Mouse (Mus musculus) heart, postnatal 0 days (tissue): ENCODE data around the gene Frat1. TPM values are rescaled to one million over a fixed set of nuclear protein-coding genes. Genes with fewer than 3 reads are reported as not detected.
"Not testable (repeated sequence)": the region's sequence is repeated elsewhere in the genome, so short reads cannot be mapped to it uniquely, and the experiment has no call there.

ENCODE experiments used
- ATAC-seq: fragments of 200-750 bp; cut with Nextera tagmentation; 2 replicates; pipeline ENCODE4 v1.8.0; 2017; ENCODE audit warnings: low read depth, moderate number of reproducible peaks, moderate library complexity; ENCODE audit not compliant: insufficient read depth
- DNase-seq: peaks from one replicate; pipeline ENCODE4 v3.0.0-alpha.2; 2016; ENCODE audit warnings: low spot score
- H3K27ac ChIP-seq: fragments of 300-500 bp; sonication (generic); 2 replicates; pipeline ENCODE4 v1.5.1; 2014; ENCODE audit warnings: low read depth, mild to moderate bottlenecking
- H3K27me3 ChIP-seq: fragments of 300-500 bp; sonication (generic); 2 replicates; pipeline ENCODE4 v1.6.1; 2014; ENCODE audit warnings: low read length, mixed read lengths; ENCODE audit not compliant: control insufficient read depth, insufficient read depth
- H3K36me3 ChIP-seq: fragments of 300-500 bp; sonication (generic); replicated peaks from 2 replicates; pipeline ENCODE4 v1.6.1; 2014; ENCODE audit warnings: low read length, mixed read lengths; ENCODE audit not compliant: control insufficient read depth, insufficient read depth
- H3K4me1 ChIP-seq: fragments of 300-500 bp; sonication (generic); 2 replicates; pipeline ENCODE4 v1.6.1; 2014; ENCODE audit warnings: antibody characterized with exemption; ENCODE audit not compliant: control insufficient read depth, insufficient read depth
- H3K4me2 ChIP-seq: fragments of 300-500 bp; sonication (generic); 2 replicates; pipeline ENCODE4 v1.6.1; 2014; ENCODE audit warnings: low read depth, mild to moderate bottlenecking, low read length, moderate library complexity
- H3K4me3 ChIP-seq: fragments of 300-500 bp; sonication (generic); 2 replicates; pipeline ENCODE4 v1.5.1; 2014; ENCODE audit warnings: low read depth, low read length
- H3K9ac ChIP-seq: fragments of 300-500 bp; sonication (generic); replicated peaks from 2 replicates; pipeline ENCODE4 v1.6.1; 2014; ENCODE audit warnings: low read depth, low read length, mixed read lengths
- H3K9me3 ChIP-seq: fragments of 300-500 bp; sonication (generic); replicated peaks from 2 replicates; pipeline ENCODE4 v1.6.1; 2016; ENCODE audit warnings: low read length; ENCODE audit not compliant: control insufficient read depth
- CTCF ChIP-seq: IDR thresholded peaks from 2 replicates; pipeline ENCODE4 v1.5.1; 2016; ENCODE audit warnings: antibody characterized with exemption, control low read depth, low read depth
- EP300 ChIP-seq: IDR thresholded peaks from 2 replicates; pipeline ENCODE4 v1.6.1; 2016; ENCODE audit warnings: antibody characterized with exemption, low read depth
- WGBS: fragments of 180-500 bp; shearing (Covaris S2); extraction: QIAGEN DNeasy Blood & Tissue Kit; methylation state at CpG from one replicate; pipeline ENCODE4 v1.1.7; 2014; 5-methylcytosine and 5-hydroxymethylcytosine counted together
- polyA plus RNA-seq: library from polyadenylated mRNA; unstranded; fragments of >200 nt; fragmentation: Nextera tagmentation; extraction: Ambion mirVana; gene quantifications from 2 replicates; pipeline ENCODE4 v1.2.1, GENCODE M21; 2015
- total RNA-seq: library from RNA; depleted of rRNA; stranded (reverse); fragments of >200 nt; gene quantifications from 2 replicates; pipeline ENCODE4 v1.2.3, GENCODE M21; 2014; ENCODE audit warnings: low replicate concordance; rRNA removed

Frat1 gene
- total and polyA plus RNA-seq, 2 experiments from 2014 or later = 2.1 to 3.4 TPM

- H3K9me3 ChIP-seq = no peaks in the 10 kb centered on the region
- 92% methylated on average over 5 of the region's 5 CpGs for WGBS
- H3K4me2 ChIP-seq = no peak overlapping the region
- TF ChIP-seq EP300 = no peak
- TF ChIP-seq CTCF = no peak
- H3K4me1 ChIP-seq = no peaks in the 10 kb centered on the region
- ATAC-seq (no peak), DNase-seq (no peak)
- H3K4me3 ChIP-seq = no peak overlapping the region
- no peak overlapping the region for H3K27ac ChIP-seq
- H3K9ac ChIP-seq = no peak overlapping the region
- H3K36me3 ChIP-seq = peaks cover 73% of the 10 kb centered on the region
- H3K27me3 ChIP-seq = no peaks in the 10 kb centered on the region
These were observed 39.5 kb downstream of the Frat1 start for GRCm38 (mm10) chr19:41869296-41869695.

GRCm38 (mm10) chr19:41869946-41870345 lies 40.2 kb downstream of the Frat1 start:
- not testable (repeated sequence) for H3K9me3 ChIP-seq, H3K4me1 ChIP-seq, H3K27ac ChIP-seq, H3K4me2 ChIP-seq, H3K27me3 ChIP-seq, ATAC-seq, DNase-seq, H3K4me3 ChIP-seq, H3K9ac ChIP-seq
- H3K36me3 ChIP-seq = peaks cover 72% of the 10 kb centered on the region
- WGBS = 79% methylated on average over 5 of the region's 5 CpGs

- Histone ChIP-seq H3K4me1 (no peaks in the 10 kb centered on the region), H3K9ac (no peak overlapping the region), H3K27me3 (no peaks in the 10 kb centered on the region), H3K4me3 (no peak overlapping the region), H3K9me3 (no peaks in the 10 kb centered on the region), H3K27ac (no peak overlapping the region), H3K36me3 (peaks cover 77% of the 10 kb centered on the region), H3K4me2 (no peak overlapping the region)
- TF ChIP-seq CTCF (no peak), EP300 (no peak)
- ATAC-seq (no peak), DNase-seq (no peak)
- 73% methylated on average over 2 of the region's 2 CpGs for WGBS
These were observed 42.5 kb downstream of the Frat1 start for GRCm38 (mm10) chr19:41872285-41872684.

- Histone ChIP-seq H3K9ac (no peak overlapping the region), H3K27ac (no peak overlapping the region), H3K27me3 (no peaks in the 10 kb centered on the region), H3K4me3 (no peak overlapping the region), H3K4me1 (no peaks in the 10 kb centered on the region), H3K9me3 (no peaks in the 10 kb centered on the region), H3K36me3 (peaks cover 66% of the 10 kb centered on the region), H3K4me2 (no peak overlapping the region)
- TF ChIP-seq EP300 (no peak), CTCF (no peak)
- DNase-seq (no peak), ATAC-seq (no peak)
- 89% methylated on average over 14 of the region's 14 CpGs for WGBS
These were observed 44.6 kb downstream of the Frat1 start for GRCm38 (mm10) chr19:41874356-41874755.

GRCm38 (mm10) chr19:41881842-41882241 lies 52.1 kb downstream of the Frat1 start:
- Histone ChIP-seq H3K4me3 (no peak overlapping the region), H3K36me3 (peaks cover 72% of the 10 kb centered on the region), H3K9ac (no peak overlapping the region), H3K4me2 (no peak overlapping the region), H3K27ac (no peak overlapping the region), H3K27me3 (no peaks in the 10 kb centered on the region), H3K4me1 (no peaks in the 10 kb centered on the region), H3K9me3 (no peaks in the 10 kb centered on the region)
- ATAC-seq (no peak), DNase-seq (no peak)
- TF ChIP-seq EP300 = no peak
- TF ChIP-seq CTCF = no peak
- 97% methylated on average over 4 of the region's 4 CpGs for WGBS

Other genes with a start within 250 kb of the Frat1 start
- gene Gm340, start 247.6 kb upstream of the Frat1 start, total RNA-seq = 5.1 and 9.4 TPM in 2 replicates
- gene Gm340, start 247.6 kb upstream of the Frat1 start, polyA plus RNA-seq = 0.63 and 0.79 TPM in 2 replicates
- gene Slit1, start 86.3 kb upstream of the Frat1 start, total RNA-seq = 0.61 TPM in 1 of 2 replicates, not detected in the other
- gene Slit1, start 86.3 kb upstream of the Frat1 start, polyA plus RNA-seq = 0.10 TPM in 1 of 2 replicates, not detected in the other
- gene Arhgap19, start 27.9 kb upstream of the Frat1 start, total RNA-seq = 11.1 and 13.2 TPM in 2 replicates
- 2.4 and 2.7 TPM in 2 replicates for gene Arhgap19, start 27.9 kb upstream of the Frat1 start, polyA plus RNA-seq
- gene Frat2, start 18.2 kb downstream of the Frat1 start, total RNA-seq = 5.6 and 8.7 TPM in 2 replicates
- gene Frat2, start 18.2 kb downstream of the Frat1 start, polyA plus RNA-seq = 1.4 and 1.9 TPM in 2 replicates
- gene Rrp12, start 66.2 kb downstream of the Frat1 start, total RNA-seq = 4.5 and 7.7 TPM in 2 replicates
- 4.8 and 7.7 TPM in 2 replicates for gene Rrp12, start 66.2 kb downstream of the Frat1 start, polyA plus RNA-seq
- gene Pgam1, start 82.0 kb downstream of the Frat1 start, total RNA-seq = 290 and 335 TPM in 2 replicates
- gene Pgam1, start 82.0 kb downstream of the Frat1 start, polyA plus RNA-seq = 196 and 199 TPM in 2 replicates
- gene Exosc1, start 103.5 kb downstream of the Frat1 start, total RNA-seq = 1.7 and 14.9 TPM in 2 replicates
- gene Exosc1, start 103.5 kb downstream of the Frat1 start, polyA plus RNA-seq = 32.1 and 32.6 TPM in 2 replicates
- 44.3 and 53.2 TPM in 2 replicates for gene Zdhhc16, start 103.5 kb downstream of the Frat1 start, total RNA-seq
- 37.3 and 38.3 TPM in 2 replicates for gene Zdhhc16, start 103.5 kb downstream of the Frat1 start, polyA plus RNA-seq
- 34.9 and 39.3 TPM in 2 replicates for gene Mms19, start 151.2 kb downstream of the Frat1 start, total RNA-seq
- 11.5 and 13.1 TPM in 2 replicates for gene Mms19, start 151.2 kb downstream of the Frat1 start, polyA plus RNA-seq
- 29.6 and 38.7 TPM in 2 replicates for gene Ubtd1, start 151.8 kb downstream of the Frat1 start, total RNA-seq
- gene Ubtd1, start 151.8 kb downstream of the Frat1 start, polyA plus RNA-seq = 21.9 and 24.8 TPM in 2 replicates
- gene Ankrd2, start 206.0 kb downstream of the Frat1 start, total RNA-seq = not detected in 2 replicates
- gene Ankrd2, start 206.0 kb downstream of the Frat1 start, polyA plus RNA-seq = 0.14 TPM in 2 replicates
- gene Hoga1, start 215.6 kb downstream of the Frat1 start, total RNA-seq = 1.2 and 1.3 TPM in 2 replicates
- gene Hoga1, start 215.6 kb downstream of the Frat1 start, polyA plus RNA-seq = 1.4 and 1.5 TPM in 2 replicates
- gene 4933411K16Rik, start 222.3 kb downstream of the Frat1 start, total RNA-seq = 0.15 TPM in 1 of 2 replicates, not detected in the other
- not detected in 2 replicates for gene 4933411K16Rik, start 222.3 kb downstream of the Frat1 start, polyA plus RNA-seq